In genomic region chr11:41599006-41599405, GRCm38 (mm10) we compare ENCODE assay signal across 18 mouse cellular contexts.
DNase-seq lines count a peak whose midpoint lies in the region; ATAC-seq and TF ChIP-seq lines count a peak whose summit lies in the region.
"Had no signal": no experiment of that assay in that cellular context is flagged by ENCODE, and none has a peak within 500 bp of the region (broad histone marks: within the 10 kb centered on the region; RNA-seq: fewer than 3 reads in every experiment).

No protein-coding gene starts in this region.

- no peak overlapping the region for H3K4me2 ChIP-seq in forebrain, embryonic 16.5 days (ENCODE audit: low read length)
- H3K4me2 ChIP-seq in forebrain, embryonic 13.5 days: no peak overlapping the region
- no peak overlapping the region for H3K4me2 ChIP-seq in liver, postnatal 0 days (ENCODE audit: low read depth, low read length)
- H3K4me2 ChIP-seq: heart, embryonic 15.5 days; hindbrain, embryonic 15.5 days; liver, embryonic 11.5 days; stomach, embryonic 15.5 days had no signal

- H3K4me3 ChIP-seq in forebrain, embryonic 16.5 days (replicated peaks; ENCODE audit: low read length): no peak overlapping the region
- no peak overlapping the region for H3K4me3 ChIP-seq in forebrain, embryonic 13.5 days
- H3K4me3 ChIP-seq in liver, postnatal 0 days (ENCODE audit: low read depth, low read length): no peak overlapping the region
- H3K4me3 ChIP-seq: heart, embryonic 15.5 days; hindbrain, embryonic 15.5 days; midbrain, embryonic 10.5 days; stomach, embryonic 15.5 days had no signal

- no peaks in the 10 kb centered on the region for H3K4me1 ChIP-seq in forebrain, embryonic 16.5 days (replicated peaks; ENCODE audit: control insufficient read depth, insufficient read depth, low read length)
- H3K4me1 ChIP-seq in forebrain, embryonic 13.5 days: no peaks in the 10 kb centered on the region
- H3K4me1 ChIP-seq in liver, postnatal 0 days (ENCODE audit: insufficient read depth): no peaks in the 10 kb centered on the region
- H3K4me1 ChIP-seq: heart, embryonic 15.5 days; hindbrain, embryonic 15.5 days; midbrain, embryonic 10.5 days; stomach, embryonic 15.5 days had no signal

- WGBS in forebrain, embryonic 16.5 days: 94% methylated on average over 1 of the region's 1 CpGs
- 90% methylated on average over 1 of the region's 1 CpGs for WGBS in forebrain, embryonic 13.5 days
- 84% methylated on average over 1 of the region's 1 CpGs for WGBS in liver, postnatal 0 days (ENCODE audit: insufficient replicate concordance)

- H3K9me3 ChIP-seq in forebrain, embryonic 16.5 days (ENCODE audit: control insufficient read depth, low read length): no peaks in the 10 kb centered on the region
- H3K9me3 ChIP-seq in forebrain, embryonic 13.5 days (replicated peaks): no peaks in the 10 kb centered on the region
- no peaks in the 10 kb centered on the region for H3K9me3 ChIP-seq in liver, postnatal 0 days (ENCODE audit: low read length)
- H3K9me3 ChIP-seq: heart, embryonic 15.5 days; hindbrain, embryonic 15.5 days; midbrain, embryonic 10.5 days; stomach, embryonic 15.5 days had no signal

- TF ChIP-seq EP300 in liver, postnatal 0 days (IDR thresholded peaks at IDR 0.05; ENCODE audit: low read depth): no peak

- peak; percentile 4 for DNase-seq in layer of hippocampus, adult 11-12 months (ENCODE audit: low spot score)
- DNase-seq in layer of hippocampus, postnatal 36 days: no peak
- peak; percentile 86 for DNase-seq in brain, adult 2 months (ENCODE audit: low read depth, low spot score)
- peak; percentile 68 for DNase-seq in cerebellum, adult 9-10 months
- no peak for DNase-seq in liver, postnatal 0 days
- DNase-seq in MN1 (ENCODE audit: low spot score): no peak
- DNase-seq: embryo, embryonic 11 days; heart, adult 11 months; kidney, adult 8-10 months; lung, postnatal 10 days; thymus, postnatal 36 days had no signal

- no peaks in the 10 kb centered on the region for H3K36me3 ChIP-seq in forebrain, embryonic 16.5 days (ENCODE audit: control insufficient read depth, insufficient read depth)
- no peaks in the 10 kb centered on the region for H3K36me3 ChIP-seq in forebrain, embryonic 13.5 days (ENCODE audit: poor library complexity, severe bottlenecking)
- no peaks in the 10 kb centered on the region for H3K36me3 ChIP-seq in liver, postnatal 0 days (replicated peaks; ENCODE audit: insufficient read depth, low read length)
- H3K36me3 ChIP-seq: heart, embryonic 15.5 days; hindbrain, embryonic 15.5 days; midbrain, embryonic 10.5 days; stomach, embryonic 15.5 days had no signal

- peak; percentile 47; the same call in 1 of the 2 replicates for ATAC-seq in forebrain, embryonic 16.5 days
- ATAC-seq in forebrain, embryonic 13.5 days: no peak; the same call in 1 of the 2 replicates
- no peak for ATAC-seq in liver, postnatal 0 days

- H3K27me3 ChIP-seq in forebrain, embryonic 16.5 days (replicated peaks; ENCODE audit: control insufficient read depth, insufficient read depth, low read length): no peaks in the 10 kb centered on the region
- H3K27me3 ChIP-seq in forebrain, embryonic 13.5 days: no peaks in the 10 kb centered on the region
- H3K27me3 ChIP-seq in liver, postnatal 0 days (ENCODE audit: insufficient read depth, low read length): no peaks in the 10 kb centered on the region
- H3K27me3 ChIP-seq: heart, embryonic 15.5 days; hindbrain, embryonic 15.5 days; stomach, embryonic 15.5 days had no signal

- H3K9ac ChIP-seq in forebrain, embryonic 16.5 days (replicated peaks; ENCODE audit: low read depth, low read length): no peak overlapping the region
- H3K9ac ChIP-seq in forebrain, embryonic 13.5 days: no peak overlapping the region
- H3K9ac ChIP-seq in liver, postnatal 0 days (replicated peaks): no peak overlapping the region
- H3K9ac ChIP-seq: heart, embryonic 15.5 days; hindbrain, embryonic 15.5 days; stomach, embryonic 15.5 days had no signal

- TF ChIP-seq CTCF in liver, postnatal 0 days (IDR thresholded peaks at IDR 0.05; ENCODE audit: low read depth): no peak

- no peak overlapping the region for H3K27ac ChIP-seq in forebrain, embryonic 16.5 days (ENCODE audit: low read length)
- no peak overlapping the region for H3K27ac ChIP-seq in forebrain, embryonic 13.5 days
- no peak overlapping the region for H3K27ac ChIP-seq in liver, postnatal 0 days (ENCODE audit: low read depth)
- H3K27ac ChIP-seq: heart, embryonic 15.5 days; hindbrain, embryonic 15.5 days; midbrain, embryonic 10.5 days; stomach, embryonic 15.5 days had no signal

Comparison
In these comparisons a context has a peak if more than half of its experiments do, and no peak if none do; other contexts are left out.
1. DNase-seq: peak in layer of hippocampus, adult 11-12 months (single experiment), brain, adult 2 months (single experiment) and cerebellum, adult 9-10 months (single experiment); none in layer of hippocampus, postnatal 36 days (0 of 2), liver, postnatal 0 days (single experiment) and MN1 (single experiment).